Mouse (Mus musculus) bone marrow macrophage, adult 2 months (primary cell): ENCODE measurements around the gene Ptpn3.

Source experiments
- CTCF ChIP-seq: IDR thresholded peaks from 2 replicates; pipeline ENCODE4 v1.5.1; 2012; ENCODE audit warnings: low read depth, mild to moderate bottlenecking, low read length, moderate library complexity
- POLR2A ChIP-seq: IDR thresholded peaks from 2 replicates; pipeline ENCODE4 v1.6.1; 2012; ENCODE audit warnings: mild to moderate bottlenecking, low read depth, low read length, borderline replicate concordance

GRCm38 (mm10) chr4:57168277-57168676 lies 133.4 kb downstream of the Ptpn3 start:
- TF ChIP-seq CTCF (no peak), POLR2A (no peak)
